Mouse (Mus musculus): ENCODE results near the gene Cdx2. TPM values are rescaled to one million over a fixed set of nuclear protein-coding genes. Genes with fewer than 3 reads are reported as not detected.

The Cdx2 gene
- total RNA-seq, 4 experiments from 2014 or later, result not detected

- DNase-seq (ENCODE audit: low spot score in 2 of 2), result no peak
These were observed 13.8 kb downstream of the Cdx2 start for GRCm38 (mm10) chr5:147293127-147293910.

GRCm38 (mm10) chr5:147292506-147293120 is 14.5 kb downstream of the Cdx2 start:
- DNase-seq (ENCODE audit: low spot score in 2 of 2), result no peak

- DNase-seq (ENCODE audit: low spot score in 2 of 2), result no peak
These were observed 15.1 kb downstream of the Cdx2 start for GRCm38 (mm10) chr5:147291764-147292505.

- DNase-seq (ENCODE audit: low spot score in 2 of 2), result no peak
These were observed 22.7 kb downstream of the Cdx2 start for GRCm38 (mm10) chr5:147284365-147284764.

GRCm38 (mm10) chr5:147277547-147277925 is 29.5 kb downstream of the Cdx2 start:
- no peak for DNase-seq (ENCODE audit: low spot score in 2 of 2)

GRCm38 (mm10) chr5:147276701-147277546 is 30.1 kb downstream of the Cdx2 start:
- no peak for DNase-seq (ENCODE audit: low spot score in 2 of 2)

- no peak for DNase-seq (ENCODE audit: low spot score in 2 of 2)
These were observed 31.3 kb downstream of the Cdx2 start for GRCm38 (mm10) chr5:147275761-147276160.

GRCm38 (mm10) chr5:147274174-147275141 is 32.6 kb downstream of the Cdx2 start:
- DNase-seq (ENCODE audit: low spot score in 2 of 2), result no peak

GRCm38 (mm10) chr5:147272808-147273345 is 34.2 kb downstream of the Cdx2 start:
- DNase-seq (ENCODE audit: low spot score in 2 of 2), result no peak

GRCm38 (mm10) chr5:147272046-147272807 is 34.8 kb downstream of the Cdx2 start:
- no peak for DNase-seq (ENCODE audit: low spot score in 2 of 2)

GRCm38 (mm10) chr5:147270673-147271655 is 36.1 kb downstream of the Cdx2 start:
- no peak for DNase-seq (ENCODE audit: low spot score in 2 of 2)

GRCm38 (mm10) chr5:147269926-147270672 is 37.0 kb downstream of the Cdx2 start, which contains the start of gene Pdx1:
Pdx1 (plus strand) TSS chr5:147269959.
- DNase-seq (ENCODE audit: low spot score in 2 of 2), result no peak

GRCm38 (mm10) chr5:147269371-147269770 is 37.7 kb downstream of the Cdx2 start:
- no peak for DNase-seq (ENCODE audit: low spot score in 2 of 2)

- no peak for DNase-seq (ENCODE audit: low spot score in 2 of 2)
These were observed 38.3 kb downstream of the Cdx2 start for GRCm38 (mm10) chr5:147268728-147269127.

GRCm38 (mm10) chr5:147267434-147267833 is 39.6 kb downstream of the Cdx2 start:
- no peak for DNase-seq (ENCODE audit: low spot score in 2 of 2)

GRCm38 (mm10) chr5:147263945-147264344 is 43.1 kb downstream of the Cdx2 start:
- no peak for DNase-seq (ENCODE audit: low spot score in 2 of 2)

- DNase-seq (ENCODE audit: low spot score in 2 of 2), result no peak
These were observed 45.0 kb downstream of the Cdx2 start for GRCm38 (mm10) chr5:147261899-147262541.
